In the genomic region with DNA sequence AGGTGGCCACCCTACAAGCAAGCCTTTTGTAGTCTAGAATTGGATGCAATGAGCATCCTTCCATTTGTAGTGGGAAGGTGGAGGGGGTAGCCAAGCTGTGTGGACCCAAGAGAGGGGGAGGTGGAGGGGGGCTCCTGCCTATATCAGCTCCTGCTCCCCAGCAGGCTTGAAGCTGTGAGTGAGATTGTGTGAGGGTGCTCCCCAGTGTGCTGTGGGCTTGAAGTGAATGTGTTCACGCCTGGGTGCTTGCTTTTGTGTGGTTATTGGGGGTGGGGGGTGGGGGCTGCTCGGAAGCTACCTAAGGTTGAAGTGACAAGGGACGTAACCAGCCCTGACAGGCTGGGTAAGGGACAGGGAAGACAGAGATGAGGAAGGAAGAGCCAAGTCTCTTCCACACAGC, we compare ENCODE assay signal across 17 mouse cellular contexts. TPM values are rescaled to one million over a fixed set of nuclear protein-coding genes. Genes with fewer than 3 reads are reported as not detected.
DNase-seq lines count a peak whose midpoint lies in the region; ATAC-seq and TF ChIP-seq lines count a peak whose summit lies in the region.
"Had no signal": no experiment of that assay in that cellular context is flagged by ENCODE, and none has a peak within 500 bp of the region (broad histone marks: within the 10 kb centered on the region; RNA-seq: fewer than 3 reads in every experiment).

No protein-coding gene starts in this region.

- DNase-seq in induced T-regulatory cell, adult 2 months (ENCODE audit: low read depth): peak; percentile 59
- peak; percentile 58 for DNase-seq in thymus, postnatal 14 days
- DNase-seq in kidney, adult 8-10 months: no peak
- DNase-seq in layer of hippocampus, adult 9-11 months: no peak
- DNase-seq: cerebellum, adult 11-12 months; cerebellum, postnatal 36 days; gastrocnemius, postnatal 14 days; kidney, adult 11 months; kidney, postnatal 36 days; lung, adult 2 months had no signal

- peak overlapping the region; percentile 40 for H3K4me3 ChIP-seq in liver, embryonic 15.5 days (replicated peaks)
- H3K4me3 ChIP-seq in liver, embryonic 12.5 days: no peak overlapping the region
- peak overlapping the region; percentile 37 for H3K4me3 ChIP-seq in E14TG2a.4 (replicated peaks; ENCODE audit: low read length)
- H3K4me3 ChIP-seq: hindbrain, embryonic 12.5 days had no signal

- no peaks in the 10 kb centered on the region for H3K9me3 ChIP-seq in liver, embryonic 15.5 days (replicated peaks)
- H3K9me3 ChIP-seq in liver, embryonic 12.5 days (replicated peaks): no peaks in the 10 kb centered on the region
- H3K9me3 ChIP-seq in E14TG2a.4 (ENCODE audit: low read length): no peaks in the 10 kb centered on the region
- H3K9me3 ChIP-seq: embryonic facial prominence, embryonic 12.5 days; hindbrain, embryonic 12.5 days had no signal

- peaks cover 80% of the 10 kb centered on the region for H3K27me3 ChIP-seq in liver, embryonic 15.5 days
- peaks cover 82% of the 10 kb centered on the region for H3K27me3 ChIP-seq in liver, embryonic 12.5 days (replicated peaks)
- H3K27me3 ChIP-seq in E14TG2a.4 (ENCODE audit: insufficient read depth, low read length): peaks cover 3% of the 10 kb centered on the region
- H3K27me3 ChIP-seq: Patski had no signal

- TF ChIP-seq CTCF in E14TG2a.4 (conservative IDR thresholded peaks at IDR 0.05; ENCODE audit: low read length): no peak

- ATAC-seq in liver, embryonic 15.5 days (ENCODE audit: insufficient read depth): no peak
- ATAC-seq in liver, embryonic 12.5 days: no peak
- ATAC-seq: midbrain, embryonic 16.5 days; Patski had no signal

- H3K4me1 ChIP-seq in liver, embryonic 15.5 days (replicated peaks): peaks cover 35% of the 10 kb centered on the region
- H3K4me1 ChIP-seq in liver, embryonic 12.5 days: peaks cover 27% of the 10 kb centered on the region
- H3K4me1 ChIP-seq in E14TG2a.4 (replicated peaks; ENCODE audit: low read depth, low read length): peaks cover 96% of the 10 kb centered on the region

- no peak overlapping the region for H3K9ac ChIP-seq in liver, embryonic 15.5 days
- H3K9ac ChIP-seq in liver, embryonic 12.5 days: no peak overlapping the region
- H3K9ac ChIP-seq: embryonic facial prominence, embryonic 12.5 days; hindbrain, embryonic 12.5 days had no signal

- no peak overlapping the region for H3K27ac ChIP-seq in liver, embryonic 15.5 days (replicated peaks)
- no peak overlapping the region for H3K27ac ChIP-seq in liver, embryonic 12.5 days
- H3K27ac ChIP-seq: embryonic facial prominence, embryonic 12.5 days; hindbrain, embryonic 12.5 days had no signal

- H3K36me3 ChIP-seq in liver, embryonic 15.5 days (replicated peaks): no peaks in the 10 kb centered on the region
- no peaks in the 10 kb centered on the region for H3K36me3 ChIP-seq in liver, embryonic 12.5 days
- no peaks in the 10 kb centered on the region for H3K36me3 ChIP-seq in E14TG2a.4 (ENCODE audit: insufficient read depth, low read length)
- H3K36me3 ChIP-seq: embryonic facial prominence, embryonic 12.5 days; hindbrain, embryonic 12.5 days had no signal

- WGBS in liver, embryonic 15.5 days (ENCODE audit: insufficient replicate concordance): 35% methylated on average over 3 of the region's 3 CpGs
- 34% methylated on average over 3 of the region's 3 CpGs for WGBS in liver, embryonic 12.5 days (ENCODE audit: insufficient replicate concordance)

- H3K4me2 ChIP-seq in liver, embryonic 15.5 days: peak overlapping the region; percentile 14
- no peak overlapping the region for H3K4me2 ChIP-seq in liver, embryonic 12.5 days

RNA-seq across cellular contexts. Expression of a gene that starts 1.9 kb away (rescaled TPM):
- polyA plus RNA-seq in liver, embryonic 15.5 days (2015; fragmentation: Nextera tagmentation; extraction: Ambion mirVana): 2.7 and 2.8 TPM in 2 replicates
- 0.60 and 0.73 TPM in 2 replicates for polyA plus RNA-seq in liver, embryonic 12.5 days (2016; fragmentation: Nextera tagmentation; extraction: Ambion mirVana)
- polyA plus RNA-seq: Patski had no signal

RNA-seq across cellular contexts. Expression of a gene that starts 35.3 kb away (rescaled TPM):
- 1.1 and 1.3 TPM in 2 replicates for polyA plus RNA-seq in liver, embryonic 15.5 days (2015; fragmentation: Nextera tagmentation; extraction: Ambion mirVana)
- polyA plus RNA-seq in liver, embryonic 12.5 days (2016; fragmentation: Nextera tagmentation; extraction: Ambion mirVana): 2.9 and 3.2 TPM in 2 replicates

RNA-seq across cellular contexts. Expression of a gene that starts 53.4 kb away (rescaled TPM):
- polyA plus RNA-seq in liver, embryonic 15.5 days (2015; fragmentation: Nextera tagmentation; extraction: Ambion mirVana): 27.6 and 28.5 TPM in 2 replicates
- 22.6 and 25.8 TPM in 2 replicates for polyA plus RNA-seq in liver, embryonic 12.5 days (2016; fragmentation: Nextera tagmentation; extraction: Ambion mirVana)

Comparison
In these comparisons a context has a peak if more than half of its experiments do, and no peak if none do; other contexts are left out.
1. DNase-seq: peak in induced T-regulatory cell, adult 2 months (single experiment) and thymus, postnatal 14 days (single experiment); none in kidney, adult 8-10 months (0 of 2) and layer of hippocampus, adult 9-11 months (single experiment).